Mouse (Mus musculus): ENCODE measurements around the gene Zdhhc6.

GRCm38 (mm10) chr19:55244791-55245231, 71.0 kb downstream of the Zdhhc6 start:
- no peak for TF ChIP-seq POLR2A (IDR thresholded peaks at IDR 0.05; ENCODE audit: insufficient read length, low read depth)
- TF ChIP-seq MAX (IDR thresholded peaks at IDR 0.05; ENCODE audit: low read depth) = no peak
- TF ChIP-seq USF1 (IDR thresholded peaks at IDR 0.05; ENCODE audit: low read depth) = no peak
- TF ChIP-seq TCF12 (IDR thresholded peaks at IDR 0.05; ENCODE audit: insufficient read depth, poor library complexity, severe bottlenecking) = no peak

Measured in myocyte (in vitro differentiated cells).